Comparison of ENCODE assay signal across 8 mouse cellular contexts in genomic region chr2:85047596-85048167, GRCm38 (mm10). TPM values are rescaled to one million over a fixed set of nuclear protein-coding genes. Genes with fewer than 3 reads are reported as not detected.
DNase-seq lines count a peak whose midpoint lies in the region; ATAC-seq lines count a peak whose summit lies in the region.

Gene Tnks1bp1 (plus strand): TSS chr2:85048022.

- no peaks in the 10 kb centered on the region for H3K27me3 ChIP-seq in forebrain, embryonic 14.5 days (replicated peaks; ENCODE audit: control insufficient read depth, insufficient read depth, low read length)
- H3K27me3 ChIP-seq in neural tube, embryonic 15.5 days (replicated peaks), result no peaks in the 10 kb centered on the region

- no peaks in the 10 kb centered on the region for H3K9me3 ChIP-seq in forebrain, embryonic 14.5 days (replicated peaks; ENCODE audit: control insufficient read depth, low read length)
- H3K9me3 ChIP-seq in neural tube, embryonic 15.5 days (replicated peaks), result no peaks in the 10 kb centered on the region

- ATAC-seq in forebrain, embryonic 14.5 days, result peak; percentile 90
- peak; percentile 90 for ATAC-seq in neural tube, embryonic 15.5 days (ENCODE audit: low FRiP score)

- H3K4me3 ChIP-seq in forebrain, embryonic 14.5 days (ENCODE audit: low read depth, low read length), result peak within 1 kb of the TSS; percentile 70
- H3K4me3 ChIP-seq in neural tube, embryonic 15.5 days (replicated peaks), result peak within 1 kb of the TSS; percentile 83

- intact Hi-C loops in heart, postnatal 14 days (cut with DNase I), result no loop called here

- peak within 1 kb of the TSS; percentile 71 for H3K4me2 ChIP-seq in forebrain, embryonic 14.5 days (ENCODE audit: low read length)
- peak within 1 kb of the TSS; percentile 69 for H3K4me2 ChIP-seq in neural tube, embryonic 15.5 days

- peak; percentile 99 for DNase-seq in ES-CJ7 (ENCODE audit: low read depth, low spot score)
- peak; percentile 95 for DNase-seq in cerebellum, adult 11 months
- peak; percentile 96 for DNase-seq in forebrain, embryonic 14.5 days (ENCODE audit: low spot score)
- peak; percentile 98 for DNase-seq in heart, postnatal 14 days
- peak; percentile 97 for DNase-seq in layer of hippocampus, adult 11-12 months (ENCODE audit: low spot score)
- DNase-seq in lung, adult 18-20 months, result peak; percentile 99
- peak; percentile 92 for DNase-seq in testis, postnatal 14 days (ENCODE audit: low spot score)

- WGBS in forebrain, embryonic 14.5 days, result under 1% methylated on average over 42 of the region's 42 CpGs
- WGBS in neural tube, embryonic 15.5 days, result under 1% methylated on average over 42 of the region's 42 CpGs

- H3K9ac ChIP-seq in forebrain, embryonic 14.5 days (ENCODE audit: low read length), result peak within 1 kb of the TSS; percentile 78
- peak within 1 kb of the TSS; percentile 61 for H3K9ac ChIP-seq in neural tube, embryonic 15.5 days (replicated peaks)

- peaks cover 28% of the 10 kb centered on the region for H3K4me1 ChIP-seq in forebrain, embryonic 14.5 days (ENCODE audit: control insufficient read depth, insufficient read depth, low read length)
- H3K4me1 ChIP-seq in neural tube, embryonic 15.5 days, result peaks cover 50% of the 10 kb centered on the region

- H3K36me3 ChIP-seq in forebrain, embryonic 14.5 days (ENCODE audit: control insufficient read depth, insufficient read depth, low read length), result peaks cover 59% of the 10 kb centered on the region
- H3K36me3 ChIP-seq in neural tube, embryonic 15.5 days, result peaks cover 52% of the 10 kb centered on the region

- H3K27ac ChIP-seq in forebrain, embryonic 14.5 days (ENCODE audit: low read depth, low read length), result peak within 1 kb of the TSS; percentile 89
- H3K27ac ChIP-seq in neural tube, embryonic 15.5 days (replicated peaks), result peak within 1 kb of the TSS; percentile 86

RNA-seq across cellular contexts. Expression of gene Tnks1bp1, which starts in this region (rescaled TPM):
- 6.7 and 10.6 TPM in 2 replicates for polyA plus RNA-seq in forebrain, embryonic 14.5 days (2014; fragmentation: Nextera tagmentation; extraction: Ambion mirVana)
- 10 to 100 TPM; 84.7 to 87.5 TPM for total RNA-seq in heart, postnatal 14 days (2021)
- polyA plus RNA-seq in neural tube, embryonic 15.5 days (2015; fragmentation: Nextera tagmentation; extraction: Ambion mirVana), result 19.7 and 24.3 TPM in 2 replicates

Comparison
In these comparisons a context has a peak if more than half of its experiments do, and no peak if none do; other contexts are left out.
1. Peak in every context shown above with its lines: DNase-seq, ATAC-seq, H3K4me3 ChIP-seq and H3K27ac ChIP-seq.